Mouse (Mus musculus): ENCODE data around the gene Nol9. TPM values are rescaled to one million over a fixed set of nuclear protein-coding genes. Genes with fewer than 3 reads are reported as not detected.
A peak's percentile ranks its signal among the peaks of the same experiment; 100 is the strongest.

Gene Nol9
- total RNA-seq, 2 experiments from 2014 or later: 23.4 TPM

DNA sequence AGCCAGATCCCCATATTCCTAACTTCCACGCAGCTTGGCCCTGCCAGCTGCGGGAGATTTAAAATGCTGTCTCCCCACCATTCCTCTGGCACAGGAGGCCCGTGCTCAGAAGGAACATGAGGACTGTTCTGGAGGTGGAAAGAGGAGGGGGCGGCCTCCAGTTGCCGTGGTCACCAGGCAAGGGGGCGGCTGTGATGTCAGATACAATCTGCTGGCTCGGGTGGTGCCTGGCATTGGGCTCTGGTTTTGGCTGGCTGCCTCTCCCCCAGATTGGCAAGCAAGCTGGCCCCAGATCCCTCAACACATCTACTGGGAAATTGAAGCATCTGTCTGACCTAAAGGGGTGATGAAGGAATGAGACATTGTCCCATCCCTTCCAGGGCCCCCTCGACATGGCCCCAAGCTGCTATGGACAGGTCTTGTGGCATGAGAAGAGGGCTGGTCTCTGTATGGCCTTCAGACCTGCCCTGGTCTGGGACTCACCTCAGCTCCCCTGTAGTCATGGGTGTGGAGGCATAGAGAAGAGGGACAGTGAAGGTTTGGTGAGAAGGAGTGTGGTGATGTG, 49.5 kb downstream of the Nol9 start:
- peak; percentile 78 to 90 for DNase-seq (ENCODE audit: low spot score in 2 of 2)

DNA sequence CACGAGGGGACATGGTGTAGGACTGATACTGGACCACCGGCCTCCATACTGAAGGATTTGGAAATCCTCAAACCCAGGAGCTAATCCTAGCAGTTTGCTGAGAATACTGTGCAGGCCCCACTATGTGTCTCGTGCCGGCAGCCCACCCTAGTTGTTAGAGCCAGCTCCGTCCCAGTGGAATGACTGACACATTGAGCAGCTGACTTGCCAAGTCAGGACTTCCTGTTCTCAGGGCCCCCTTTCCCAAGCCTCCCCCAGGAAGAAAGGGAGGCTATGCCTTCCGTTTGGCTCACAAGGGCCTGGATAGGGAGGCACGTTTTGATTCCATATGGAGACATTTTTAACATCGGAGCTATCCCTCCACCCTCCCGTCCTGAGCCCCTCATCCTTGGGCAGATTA, 51.1 kb downstream of the Nol9 start:
- DNase-seq (ENCODE audit: low spot score in 2 of 2): no peak

DNA sequence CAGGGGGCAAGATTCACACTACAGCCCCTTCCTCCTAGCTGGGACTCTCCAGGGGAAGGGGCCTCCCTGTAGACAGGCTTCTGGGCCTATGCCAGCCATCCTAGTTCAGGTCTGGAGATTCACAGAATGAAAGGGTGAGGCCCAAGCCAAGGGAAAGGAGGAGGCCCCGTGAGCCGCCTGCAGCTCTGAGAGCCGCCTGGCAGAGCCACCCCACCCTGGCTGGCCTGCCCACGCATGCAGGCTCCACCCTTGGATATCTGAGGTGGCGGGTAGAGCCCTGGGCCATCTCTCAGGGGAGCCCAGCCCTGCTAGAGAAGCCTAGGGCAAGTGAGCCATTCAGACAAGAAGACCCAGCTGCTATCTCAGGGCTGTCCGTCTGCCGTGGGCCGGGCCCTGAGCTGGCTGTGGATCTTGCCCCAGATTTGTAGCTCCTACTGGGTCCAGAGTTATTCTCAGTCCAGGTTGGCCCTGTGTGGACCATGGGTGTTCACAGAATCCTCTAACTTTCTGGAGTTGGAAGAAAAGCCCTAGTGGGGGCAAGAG, 53.7 kb downstream of the Nol9 start:
- no peak for DNase-seq (ENCODE audit: low spot score in 2 of 2)

DNA sequence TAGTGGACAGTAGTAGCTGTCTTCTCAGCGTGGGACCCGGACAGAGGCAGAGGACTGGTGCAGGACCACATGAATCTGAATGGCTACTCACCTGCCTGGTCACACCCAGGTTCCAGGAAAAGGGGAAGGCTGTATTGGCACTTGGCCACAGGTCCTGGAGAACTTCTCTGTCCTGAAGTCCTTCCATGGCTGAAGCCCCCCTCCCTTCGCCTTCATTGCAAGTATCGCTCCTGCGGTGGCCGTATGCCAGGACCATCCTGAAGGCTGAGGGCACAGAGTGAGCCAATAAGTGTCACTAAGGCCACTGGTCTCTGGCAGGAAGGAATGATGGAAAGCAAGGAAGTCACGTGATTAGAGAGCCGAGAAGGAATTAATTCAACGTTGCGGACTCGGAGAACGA, 55.1 kb downstream of the Nol9 start:
- DNase-seq (ENCODE audit: low spot score in 2 of 2): no peak

DNA sequence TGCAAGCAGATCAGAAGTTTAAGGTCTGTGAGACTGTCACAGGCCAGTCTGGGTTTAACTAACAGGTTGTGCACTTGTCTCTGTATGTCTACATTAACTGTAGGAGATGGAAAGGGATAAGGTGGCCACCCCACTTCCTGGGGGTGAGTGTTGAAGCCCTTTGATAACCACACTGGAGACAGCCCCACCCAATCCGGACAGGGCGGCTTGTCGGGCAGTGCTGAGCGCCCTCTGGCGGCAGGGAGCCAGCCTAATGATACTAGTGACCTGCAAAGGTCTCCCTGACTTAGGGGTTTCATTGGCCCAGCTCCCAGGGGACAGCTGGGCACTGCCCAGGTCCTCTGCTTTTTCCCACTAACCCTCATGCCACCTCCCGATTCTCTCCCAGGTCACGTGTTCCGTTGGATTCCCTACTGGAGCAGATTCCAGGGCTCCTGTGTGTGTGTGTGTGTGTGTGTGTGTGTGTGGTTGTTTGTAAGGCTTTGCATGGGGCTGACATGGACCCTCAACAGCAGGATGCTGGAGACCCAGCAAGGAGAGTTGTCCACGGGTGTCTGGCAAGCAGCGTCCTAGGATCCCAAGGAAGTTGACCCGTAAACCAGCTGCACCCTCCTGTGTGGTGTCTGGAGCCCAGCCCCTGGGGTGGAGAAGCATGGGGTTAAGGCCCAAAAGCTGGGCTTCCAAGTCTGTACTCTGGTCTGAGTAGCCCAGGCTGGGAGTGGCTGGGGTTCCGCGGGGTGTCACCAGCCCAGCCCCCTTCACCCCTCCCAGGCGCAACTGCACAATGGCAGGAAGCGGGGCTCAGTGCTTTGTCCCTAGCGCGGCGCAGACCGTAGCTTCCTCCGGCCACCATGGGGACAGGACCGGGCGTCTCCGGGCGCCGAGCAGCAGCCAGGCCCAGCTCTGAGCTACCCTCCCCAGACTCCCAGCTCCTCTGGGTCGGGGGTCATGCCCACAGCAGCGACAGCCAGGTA, 57.1 kb downstream of the Nol9 start:
- peak; percentile 53 to 60 for DNase-seq (ENCODE audit: low spot score in 2 of 2)

DNA sequence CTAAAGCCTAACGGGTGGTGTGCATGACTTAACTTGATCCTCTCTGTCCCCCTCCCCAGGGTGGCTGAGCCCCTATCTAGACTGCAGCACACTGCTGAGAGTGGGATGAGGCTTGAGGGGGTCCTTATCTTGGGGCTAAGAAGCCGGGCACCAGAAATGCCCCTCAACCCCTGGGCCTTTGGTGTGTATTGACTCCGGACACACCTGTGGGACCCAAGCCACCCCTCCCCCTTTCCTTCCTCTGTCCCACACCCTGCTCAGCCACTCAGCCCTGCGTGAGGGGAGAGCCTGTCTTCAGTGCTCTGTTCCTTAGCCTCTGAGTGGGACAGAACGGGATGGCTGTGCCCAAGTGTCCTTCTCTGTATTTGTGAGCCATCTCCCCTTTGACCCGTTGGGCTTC, 57.8 kb downstream of the Nol9 start:
- no peak for DNase-seq (ENCODE audit: low spot score in 2 of 2)

DNA sequence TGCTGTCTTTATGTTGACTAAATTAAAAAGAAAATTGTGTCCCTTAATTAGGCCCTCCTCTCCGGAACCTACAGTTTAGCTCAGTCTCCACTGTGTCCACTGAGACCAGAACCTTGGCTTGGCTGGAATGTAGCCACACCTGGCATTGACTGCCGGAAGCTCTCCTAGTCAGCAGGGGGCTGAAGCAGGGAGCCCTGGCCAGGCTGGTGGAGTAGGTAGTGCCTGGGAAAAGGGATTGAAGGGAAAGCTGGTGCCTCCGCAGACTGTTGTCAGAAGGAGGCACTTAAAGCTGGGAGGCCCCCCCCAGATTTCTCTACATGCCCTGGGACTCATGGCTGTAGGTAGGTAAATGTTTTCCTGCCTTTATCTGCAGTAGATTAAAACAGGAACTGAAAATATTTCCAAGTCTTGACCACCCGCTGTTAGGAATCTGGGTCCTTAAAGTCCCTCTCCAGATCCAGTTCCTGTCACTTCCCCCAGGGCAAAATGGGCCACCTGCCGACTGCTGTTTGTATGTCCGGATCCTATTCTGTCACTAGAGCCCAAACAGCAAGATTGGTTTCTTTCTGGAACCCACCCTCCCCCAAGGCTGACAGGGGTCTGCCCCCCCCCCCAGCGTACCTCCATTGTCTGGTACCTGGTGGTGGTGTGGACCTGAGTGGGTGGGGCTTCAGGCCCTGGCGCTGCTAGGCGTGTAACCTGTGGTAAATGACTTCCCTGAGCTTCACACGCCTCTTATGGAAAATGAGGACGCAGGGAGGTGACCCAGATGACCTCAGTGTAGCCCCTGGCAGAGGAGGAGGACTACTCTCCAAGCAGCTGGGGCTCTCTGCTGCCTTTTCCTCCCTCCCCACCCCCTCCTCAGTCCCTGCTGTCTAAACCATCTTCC, 59.0 kb downstream of the Nol9 start:
- no peak for DNase-seq (ENCODE audit: low spot score in 2 of 2)

DNA sequence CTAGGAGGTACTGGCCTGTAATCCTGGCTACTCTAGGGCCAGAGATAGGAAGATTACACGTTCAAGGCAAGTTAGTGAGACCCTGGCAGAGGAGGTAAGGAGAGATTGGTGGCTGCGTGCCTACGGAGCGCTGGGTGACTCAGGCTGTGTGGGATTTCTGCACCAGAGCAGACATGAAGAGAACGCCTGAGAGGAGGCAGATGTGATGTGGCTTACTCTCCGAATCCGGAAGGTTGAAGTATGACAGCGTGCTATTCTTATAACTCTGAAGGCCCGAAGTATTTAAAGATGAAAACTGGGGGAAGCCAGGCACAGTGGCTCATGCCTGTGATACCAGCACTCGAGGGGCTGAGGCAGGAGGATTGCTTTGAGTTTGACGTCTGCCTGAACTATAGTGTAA, 61.4 kb downstream of the Nol9 start:
- no peak for DNase-seq (ENCODE audit: low spot score in 2 of 2)

DNA sequence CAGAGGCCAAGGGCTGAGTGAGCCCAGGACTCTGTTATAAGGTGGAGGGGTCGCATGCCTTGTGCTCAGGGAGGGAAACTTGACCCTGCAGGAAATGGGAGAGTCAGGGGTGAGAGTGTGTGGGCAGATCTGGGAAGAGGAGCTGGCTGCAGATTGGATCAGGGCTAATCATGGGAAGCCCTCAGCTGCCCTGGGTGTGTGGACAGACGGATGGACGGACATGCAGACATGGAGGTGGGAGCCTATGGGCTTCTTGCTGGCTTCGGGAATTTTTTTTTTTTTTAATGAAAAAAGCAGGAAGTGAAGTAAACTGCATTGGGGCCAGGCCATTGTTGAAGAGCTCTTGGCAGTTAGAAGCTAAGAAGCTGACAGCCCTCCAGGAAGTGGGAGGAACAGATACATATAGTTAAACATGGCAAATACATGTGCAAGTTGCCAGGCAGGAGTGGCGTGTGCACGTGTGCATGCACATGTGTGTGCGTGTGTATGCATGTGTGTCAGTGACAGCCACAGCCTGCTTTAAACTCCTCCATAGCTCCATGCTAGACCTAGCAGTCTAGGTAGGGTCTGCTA, 62.0 kb downstream of the Nol9 start:
- no peak for DNase-seq (ENCODE audit: low spot score in 2 of 2)

DNA sequence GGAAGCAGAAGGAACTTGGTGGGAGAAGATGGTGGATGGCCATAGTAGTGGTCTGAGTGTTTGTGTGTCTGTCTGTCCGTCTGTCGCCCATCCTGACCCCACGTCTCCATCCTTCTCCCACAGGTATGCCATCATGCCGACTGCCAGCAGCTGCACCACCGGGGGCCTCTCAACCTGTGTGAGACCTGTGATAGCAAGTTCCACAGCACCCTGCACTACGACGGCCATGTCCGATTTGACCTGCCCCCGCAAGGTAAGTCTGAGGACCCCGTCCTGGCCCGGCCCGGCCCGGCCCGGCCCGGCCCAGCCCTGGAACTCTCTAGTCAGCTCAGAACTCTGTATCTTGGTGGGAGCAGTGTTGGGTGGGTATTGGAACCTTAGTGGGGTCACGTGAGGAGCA, 62.8 kb downstream of the Nol9 start:
- DNase-seq (ENCODE audit: low spot score in 2 of 2): no peak

DNA sequence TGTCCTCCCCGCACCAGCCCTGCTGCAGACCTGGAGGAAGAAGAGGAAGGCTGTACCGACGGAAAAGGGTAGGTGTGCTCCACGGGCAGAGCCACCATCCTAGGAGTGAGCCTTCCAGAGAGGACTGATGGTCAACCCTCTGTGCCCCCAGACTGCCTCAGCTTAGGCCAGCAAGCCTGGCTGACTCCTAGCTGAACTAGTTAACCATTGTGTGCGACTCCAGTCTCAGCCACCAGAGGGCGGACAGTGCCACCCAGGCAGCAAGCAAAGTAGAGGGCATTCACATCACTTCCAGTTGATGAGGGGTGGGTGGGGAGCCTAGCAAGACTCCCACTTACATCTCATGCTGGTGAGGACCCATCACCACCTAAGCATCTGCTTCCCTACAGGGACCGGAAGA, 63.9 kb downstream of the Nol9 start:
- peak; percentile 61 to 67 for DNase-seq (ENCODE audit: low spot score in 2 of 2)

DNA sequence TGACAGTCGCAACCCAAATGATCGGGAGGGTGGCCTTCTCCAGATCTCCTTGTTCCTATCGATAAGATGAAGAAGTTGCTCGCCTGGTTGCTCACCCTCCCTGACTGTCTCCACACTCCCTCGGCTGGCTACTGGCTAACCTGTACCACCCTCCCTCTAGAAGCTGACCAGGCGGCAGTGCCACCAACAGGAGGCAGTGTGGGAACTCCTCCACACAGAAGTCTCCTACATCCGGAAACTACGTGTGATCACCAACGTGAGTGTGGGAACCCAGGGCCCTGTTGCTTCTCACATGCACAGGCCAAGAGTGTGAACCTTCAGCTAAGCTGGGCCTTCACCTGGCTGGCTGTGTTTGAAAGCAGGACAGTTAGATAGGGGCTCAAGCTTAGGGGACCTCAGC, 67.6 kb downstream of the Nol9 start:
- no peak for DNase-seq (ENCODE audit: low spot score in 2 of 2)

DNA sequence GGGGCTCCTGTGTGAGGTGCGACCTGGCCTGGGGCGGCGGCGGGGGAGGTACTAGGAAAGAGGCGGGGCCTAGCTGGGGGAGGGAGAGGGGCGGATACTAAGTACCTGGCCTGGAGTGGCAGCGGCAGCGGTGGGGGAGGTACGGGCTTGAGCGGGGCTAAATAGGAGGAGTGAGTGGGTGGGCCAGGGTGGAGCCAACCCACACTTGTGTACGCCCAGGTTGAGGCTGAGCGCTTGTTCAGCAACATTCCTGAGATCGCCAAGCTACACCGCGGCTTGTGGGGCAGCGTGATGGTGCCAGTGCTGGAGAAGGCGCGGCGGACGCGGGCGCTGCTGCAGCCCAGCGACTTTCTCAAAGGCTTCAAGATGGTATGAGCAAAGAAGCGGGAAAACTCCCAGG, 68.4 kb downstream of the Nol9 start:
- DNase-seq (ENCODE audit: low spot score in 2 of 2): no peak

DNA sequence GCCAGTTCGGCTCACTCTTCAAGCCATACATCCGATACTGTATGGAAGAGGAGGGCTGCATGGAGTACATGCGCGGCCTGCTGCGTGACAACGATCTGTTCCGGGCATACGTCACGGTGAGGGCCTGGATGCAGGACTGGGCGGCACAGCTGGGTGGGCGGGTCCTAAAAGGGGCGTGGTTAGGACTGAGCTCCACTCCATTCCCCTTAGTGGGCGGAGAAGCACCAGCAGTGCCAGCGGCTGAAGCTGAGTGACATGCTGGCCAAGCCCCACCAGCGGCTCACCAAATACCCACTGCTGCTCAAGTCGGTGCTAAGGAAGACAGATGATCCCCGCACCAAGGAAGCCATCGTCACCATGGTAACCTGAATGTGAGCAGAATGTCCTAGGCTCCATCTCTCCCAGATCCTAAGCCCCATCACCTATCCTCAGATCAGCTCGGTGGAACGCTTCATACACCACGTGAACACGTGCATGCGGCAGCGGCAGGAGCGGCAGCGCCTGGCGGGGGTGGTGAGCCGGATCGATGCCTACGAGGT, 68.9 kb downstream of the Nol9 start:
- DNase-seq (ENCODE audit: low spot score in 2 of 2): peak; percentile 45 to 55

DNA sequence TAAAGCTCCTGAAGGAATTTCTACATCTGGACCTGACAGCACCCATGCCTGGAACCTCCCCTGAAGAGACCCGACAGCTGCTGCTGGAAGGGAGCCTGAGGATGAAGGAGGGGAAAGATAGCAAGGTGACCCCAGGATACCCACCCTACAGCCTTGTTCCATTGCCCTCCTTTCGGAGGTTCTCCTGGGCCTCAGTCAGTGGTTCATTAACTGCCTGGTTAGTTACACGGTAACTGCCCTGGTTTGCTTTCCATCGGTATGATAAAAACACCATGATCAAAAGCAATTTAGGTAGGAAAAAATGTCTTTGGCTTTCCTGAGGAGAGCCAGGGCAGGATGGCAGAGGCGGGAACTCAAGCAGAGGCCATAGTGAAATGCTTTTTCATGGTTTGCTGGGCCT, 69.6 kb downstream of the Nol9 start:
- no peak for DNase-seq (ENCODE audit: low spot score in 2 of 2)

DNA sequence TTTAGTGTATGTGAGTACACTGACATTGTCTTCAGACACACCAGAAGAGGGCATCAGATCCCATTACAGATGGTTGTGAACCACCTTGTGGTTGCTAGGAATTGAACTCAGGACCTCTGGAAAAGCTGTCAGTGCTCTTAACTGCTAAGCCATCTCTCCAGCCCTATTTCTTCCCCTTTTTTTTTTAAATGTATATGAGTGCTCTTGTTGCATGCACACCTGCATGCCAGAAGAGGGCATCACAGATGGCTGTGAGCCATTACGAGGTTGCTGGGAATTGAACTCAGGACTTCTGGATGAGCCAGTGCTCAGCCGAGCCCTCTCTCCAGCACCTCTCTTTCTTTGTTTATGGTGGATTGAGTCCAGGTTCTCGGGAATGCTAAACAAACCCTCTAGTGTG, 70.4 kb downstream of the Nol9 start:
- no peak for DNase-seq (ENCODE audit: low spot score in 2 of 2)

DNA sequence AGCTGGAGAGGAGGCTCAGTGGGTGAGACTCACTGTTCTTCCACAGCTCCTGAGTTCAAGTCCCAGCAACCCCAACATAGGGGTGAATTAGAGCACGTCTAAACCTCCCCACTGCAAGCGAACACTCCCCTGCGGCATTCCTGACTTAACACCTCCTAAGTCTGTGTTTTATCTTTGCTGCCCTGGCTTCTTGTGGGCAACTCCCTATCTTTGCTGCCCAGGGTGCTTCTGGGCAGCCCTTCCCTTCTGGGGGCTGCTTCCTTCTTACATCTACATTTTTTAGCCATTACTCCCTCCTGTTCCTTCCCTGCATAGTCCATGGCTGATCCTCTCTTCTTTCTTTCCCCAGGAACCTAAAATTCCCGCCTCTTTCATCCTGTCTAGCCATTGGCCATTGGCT, 71.6 kb downstream of the Nol9 start:
- no peak for DNase-seq (ENCODE audit: low spot score in 2 of 2)

All from layer of hippocampus, postnatal 14 days (tissue).